Mouse (Mus musculus) CH12.LX (cell line): ENCODE measurements around the gene Rdh5. TPM values are rescaled to one million over a fixed set of nuclear protein-coding genes. Genes with fewer than 3 reads are reported as not detected.

ENCODE experiments used
- DNase-seq: peaks from one replicate; pipeline ENCODE4 v3.0.0-alpha.2; 2013; ENCODE audit errors: extremely low read depth
- H3K27ac ChIP-seq: 2 replicates; pipeline ENCODE4 v1.5.1; 2012; ENCODE audit warnings: low read depth, mild to moderate bottlenecking, control low read depth, moderate library complexity; ENCODE audit not compliant: insufficient read depth
- H3K27me3 ChIP-seq: replicated peaks from 2 replicates; pipeline ENCODE3; 2012; ENCODE audit warnings: inconsistent platforms
- H3K36me3 ChIP-seq, 2 experiments: replicated peaks in 1 of 2; 2 replicates each; pipeline versions ENCODE3 to v1.6.1; 2012; ENCODE audit warnings: inconsistent platforms in 1 of 2, low read length in 1 of 2, mild to moderate bottlenecking in 1 of 2, mixed read lengths in 1 of 2, moderate library complexity in 1 of 2; ENCODE audit not compliant: control insufficient read depth in 1 of 2, insufficient read depth in 1 of 2
- H3K4me1 ChIP-seq, 2 experiments: 2 replicates each; pipeline ENCODE4 v1.6.1; 2012; ENCODE audit warnings: inconsistent platforms in 1 of 2, moderate library complexity in 1 of 2; ENCODE audit not compliant: insufficient read depth in 2 of 2, control insufficient read depth in 1 of 2
- H3K4me2 ChIP-seq: 2 replicates; pipeline ENCODE4 v1.6.1; 2012; ENCODE audit warnings: low read depth, mild to moderate bottlenecking, control low read depth; ENCODE audit not compliant: poor library complexity, insufficient read depth, severe bottlenecking
- H3K4me3 ChIP-seq, 3 experiments: fragments of 150-350 bp in 1 of 3; sonication (generic) in 1 of 3; replicated peaks in 1 of 3; 2 replicates each; pipeline versions ENCODE3 to v1.5.1; 2011 to 2012; ENCODE audit warnings: low read depth in 2 of 3, low read length in 2 of 3, mild to moderate bottlenecking in 2 of 3, moderate library complexity in 2 of 3, control low read depth in 1 of 3, improper control_type of control experiment in 1 of 3, inconsistent platforms in 1 of 3, mixed read lengths in 1 of 3; ENCODE audit not compliant: poor library complexity in 1 of 3
- H3K79me2 ChIP-seq: replicated peaks from 2 replicates; pipeline ENCODE4 v1.6.1; 2012; ENCODE audit warnings: mild to moderate bottlenecking, moderate library complexity; ENCODE audit not compliant: control insufficient read depth, poor library complexity, insufficient read depth, severe bottlenecking; ENCODE audit errors: extremely low read depth
- H3K9ac ChIP-seq: 2 replicates; pipeline ENCODE4 v1.6.1; 2012; ENCODE audit warnings: low read depth, mild to moderate bottlenecking, control low read depth, moderate library complexity; ENCODE audit not compliant: insufficient read depth
- H3K9me3 ChIP-seq: replicated peaks from 2 replicates; pipeline ENCODE3; 2012; ENCODE audit warnings: low read length, inconsistent platforms, mixed read lengths
- CHD1 ChIP-seq: IDR thresholded peaks from 2 replicates; pipeline ENCODE4 v1.6.1; 2012; ENCODE audit warnings: low read depth, low read length, improper control_type of control experiment, inconsistent platforms
- CHD2 ChIP-seq: IDR thresholded peaks from 2 replicates; pipeline ENCODE4 v1.6.1; 2011; ENCODE audit warnings: low read length, improper control_type of control experiment
- CTCF ChIP-seq, 2 experiments: IDR thresholded peaks in 1 of 2; conservative IDR thresholded peaks in 1 of 2; 2 replicates each; pipeline ENCODE4 v1.5.1; 2011 to 2012; ENCODE audit warnings: low read depth in 2 of 2, low read length in 2 of 2, improper control_type of control experiment in 1 of 2, inconsistent platforms in 1 of 2, mild to moderate bottlenecking in 1 of 2, moderate library complexity in 1 of 2
- ETS1 ChIP-seq: conservative IDR thresholded peaks from 2 replicates; pipeline ENCODE4 v1.6.1; 2012; ENCODE audit warnings: low read depth, mild to moderate bottlenecking, inconsistent platforms, low read length, improper control_type of control experiment, moderate library complexity
- MAFK ChIP-seq: IDR thresholded peaks from 2 replicates; pipeline ENCODE4 v1.6.1; 2011; ENCODE audit warnings: low read length, improper control_type of control experiment; ENCODE audit not compliant: insufficient replicate concordance
- MEF2A ChIP-seq: IDR thresholded peaks from 2 replicates; pipeline ENCODE4 v1.6.1; 2014; ENCODE audit warnings: low read depth, mild to moderate bottlenecking, inconsistent platforms, low read length, improper control_type of control experiment, borderline replicate concordance
- MYC ChIP-seq: IDR thresholded peaks from 2 replicates; pipeline ENCODE4 v1.6.1; 2011; ENCODE audit warnings: low read depth, mild to moderate bottlenecking, improper control_type of control experiment, low read length
- NELFE ChIP-seq: IDR thresholded peaks from 2 replicates; pipeline ENCODE4 v1.6.1; 2011; ENCODE audit warnings: low read depth, low read length, improper control_type of control experiment
- SMC3 ChIP-seq: IDR thresholded peaks from 2 replicates; pipeline ENCODE4 v1.6.1; 2011; ENCODE audit warnings: low read depth, low read length, improper control_type of control experiment
- TBP ChIP-seq: conservative IDR thresholded peaks from 2 replicates; pipeline ENCODE4 v1.6.1; 2011; ENCODE audit warnings: low read depth, low read length, improper control_type of control experiment
- TCF12 ChIP-seq: IDR thresholded peaks from 2 replicates; pipeline ENCODE4 v1.6.1; 2014; ENCODE audit warnings: low read depth, mild to moderate bottlenecking, inconsistent platforms, low read length, improper control_type of control experiment
- USF1 ChIP-seq: IDR thresholded peaks from 2 replicates; pipeline ENCODE4 v1.6.1; 2014; ENCODE audit warnings: low read depth, mild to moderate bottlenecking, inconsistent platforms, low read length, improper control_type of control experiment
- USF2 ChIP-seq: conservative IDR thresholded peaks from 2 replicates; pipeline ENCODE4 v1.6.1; 2011; ENCODE audit warnings: low read depth, low read length, improper control_type of control experiment
- ZC3H11A ChIP-seq: IDR thresholded peaks from 2 replicates; pipeline ENCODE4 v1.6.1; 2012; ENCODE audit warnings: low read depth, mild to moderate bottlenecking, inconsistent platforms, low read length, improper control_type of control experiment
- ZKSCAN1 ChIP-seq: IDR thresholded peaks from 2 replicates; pipeline ENCODE4 v1.6.1; 2012; ENCODE audit warnings: low read depth, inconsistent platforms, low read length, improper control_type of control experiment, borderline replicate concordance
- ZNF384 ChIP-seq: IDR thresholded peaks from 2 replicates; pipeline ENCODE4 v1.6.1; 2012; ENCODE audit warnings: low read depth, low read length, improper control_type of control experiment, inconsistent platforms
- dilution Hi-C: fragments of 300-500 bp; cut with MboI; formaldehyde crosslinking; loops from 2 replicates; pipeline ENCODE4 v1.14.3; 2020; ENCODE audit warnings: low sequenced_read_pairs; ENCODE audit not compliant: extremely low pct_unique_long_range_greater_than_20kb, extremely low pct_ligation_motif_present
- in situ Hi-C: fragments of 300-500 bp; cut with MboI; formaldehyde crosslinking; loops from 3 replicates; pipeline ENCODE4 v1.14.3; 2019; ENCODE audit warnings: low sequenced_read_pairs, low pct_ligation_motif_present, low pct_unique_long_range_greater_than_20kb, mixed read lengths
- polyA plus RNA-seq: library from polyadenylated mRNA; unstranded; fragments of >175 nt; gene quantifications from 2 replicates; pipeline ENCODE4 v1.2.1, GENCODE M21; 2012; ENCODE audit warnings: low read depth; ENCODE audit not compliant: insufficient read length
- total RNA-seq, 2 experiments: library from RNA; depleted of rRNA; stranded (reverse); fragments of 300-350 nt in 1 of 2; fragments of >200 nt in 1 of 2; gene quantifications; 2 replicates each; pipeline ENCODE4 v1.2.3; 2012 to 2014

Gene Rdh5
- total and polyA plus RNA-seq, 3 experiments: 4.3 to 6.2 (median 5.2) TPM

DNA sequence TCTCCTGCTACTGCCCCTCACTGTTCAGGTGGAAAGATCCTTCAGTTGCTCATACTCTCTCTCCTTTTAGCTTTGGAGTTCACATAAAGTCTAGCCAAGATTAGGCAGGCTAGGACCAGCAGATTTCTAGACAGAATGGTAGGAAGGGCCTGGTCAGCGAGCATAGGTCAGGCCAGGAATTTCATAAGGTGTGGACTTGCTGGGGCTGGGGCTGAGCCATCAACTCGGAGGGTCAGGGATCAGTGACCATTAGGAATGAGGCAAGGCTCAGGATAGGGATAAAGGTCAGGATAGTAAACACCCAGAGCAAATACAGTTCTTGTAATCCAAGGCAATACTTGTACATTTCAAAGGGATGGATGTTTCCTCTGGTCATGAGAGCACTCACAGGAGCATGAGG is 42.3 kb upstream of the Rdh5 start:
- H3K4me1 ChIP-seq: peaks cover 5 to 24% of the 10 kb centered on the region in 2 experiments; a peak in 3 of 4 replicates
- DNase-seq: no peak
- H3K4me3 ChIP-seq: no peak overlapping the region
- no peak overlapping the region for H3K4me2 ChIP-seq
- TF ChIP-seq CHD2: no peak
- no peak for TF ChIP-seq MYC
- TF ChIP-seq ZC3H11A: no peak
- TF ChIP-seq TCF12: no peak
- no peak for TF ChIP-seq MEF2A
- TF ChIP-seq SMC3: no peak
- TF ChIP-seq NELFE: no peak
- TF ChIP-seq ETS1: no peak
- TF ChIP-seq USF2: no peak
- no peak for TF ChIP-seq USF1
- no peak for TF ChIP-seq TBP
- TF ChIP-seq CTCF (conservative IDR thresholded peaks at IDR 0.05 in 1 of 2, IDR thresholded peaks at IDR 0.05 in 1 of 2; ENCODE audit: low read depth in 2 of 2, low read length in 2 of 2): no peak
- TF ChIP-seq ZNF384: no peak
- no peak for TF ChIP-seq CHD1
- TF ChIP-seq ZKSCAN1: no peak
- TF ChIP-seq, all 38 proteins: peak for 0
- Histone ChIP-seq H3K9me3 (no peaks in the 10 kb centered on the region), H3K9ac (no peak overlapping the region), H3K27ac (no peak overlapping the region), H3K27me3 (peaks cover 2% of the 10 kb centered on the region), H3K79me2 (no peaks in the 10 kb centered on the region; the same call in 1 of the 2 replicates), H3K36me3 (no peaks in the 10 kb centered on the region)
- in situ Hi-C loops: no loop called here
- dilution Hi-C loops: no loop called here

DNA sequence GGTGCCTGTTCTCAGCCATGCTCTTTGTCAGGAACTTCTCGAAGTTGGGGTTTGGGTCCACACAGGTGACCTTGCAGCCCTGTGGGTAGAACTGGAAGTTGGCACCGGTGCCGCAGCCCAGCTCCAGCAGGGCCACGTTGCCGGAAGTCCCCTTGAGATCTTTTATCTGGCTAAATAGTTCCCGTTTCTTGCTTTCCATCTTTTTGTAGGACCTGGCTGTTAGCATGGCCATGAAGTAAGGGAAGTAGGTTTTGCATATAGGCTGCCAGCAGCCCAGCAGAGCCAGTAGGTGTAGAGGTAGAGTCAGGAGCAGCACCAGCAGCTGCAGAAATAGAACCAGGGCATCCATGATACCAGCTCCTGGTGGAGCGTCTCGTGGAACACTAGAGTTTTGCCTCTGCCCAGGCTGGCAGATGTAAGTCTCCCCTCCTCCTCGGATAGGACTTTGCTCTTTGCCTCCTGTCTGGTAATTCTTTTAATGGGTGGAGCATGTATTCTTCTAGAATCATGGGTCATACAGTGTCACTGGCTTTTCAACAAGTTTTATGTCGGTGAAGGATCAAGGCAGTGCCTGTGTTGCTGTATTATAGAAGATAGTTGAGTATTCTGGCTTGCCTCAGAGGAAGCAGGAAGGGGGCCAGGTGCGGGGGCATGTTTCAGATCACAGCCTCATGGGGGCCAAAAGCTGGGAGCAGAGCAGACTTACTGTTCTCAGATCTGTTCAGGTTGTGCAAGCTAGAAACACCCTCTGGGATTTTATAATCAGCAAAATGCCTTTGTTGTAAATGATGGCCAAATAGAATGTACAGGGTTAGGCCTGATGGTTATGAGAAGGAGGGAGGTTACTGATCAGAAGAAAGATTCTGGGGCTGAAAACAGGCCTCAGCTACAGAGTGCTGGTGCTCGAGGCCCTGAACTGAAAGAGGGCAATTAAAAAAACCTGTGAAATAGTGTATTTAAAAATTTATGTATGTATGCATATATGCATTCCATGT is 38.2 kb upstream of the Rdh5 start, which contains the start of gene Mettl7b:
Mettl7b (minus strand) TSS at position 399 of the 995 bp plus-strand sequence.
- in situ Hi-C loops (no loop called here), dilution Hi-C loops (no loop called here)
- Histone ChIP-seq H3K4me1 (peaks cover 0 to 19% of the 10 kb centered on the region in 2 experiments; a peak in 3 of 4 replicates), H3K27me3 (peaks cover 2% of the 10 kb centered on the region), H3K4me2 (no peak within 1 kb of the TSS), H3K9me3 (no peaks in the 10 kb centered on the region), H3K4me3 (no peak within 1 kb of the TSS), H3K36me3 (no peaks in the 10 kb centered on the region), H3K27ac (no peak within 1 kb of the TSS), H3K9ac (no peak within 1 kb of the TSS), H3K79me2 (no peaks in the 10 kb centered on the region; the same call in 1 of the 2 replicates)
- no peak for DNase-seq
- TF ChIP-seq TBP: no peak
- TF ChIP-seq MAFK: no peak
